ENCODE assay signal across 9 mouse cellular contexts in genomic region chr11:54144886-54145285, GRCm38 (mm10). TPM values are rescaled to one million over a fixed set of nuclear protein-coding genes. Genes with fewer than 3 reads are reported as not detected.
DNase-seq lines count a peak whose midpoint lies in the region; ATAC-seq lines count a peak whose summit lies in the region.
"Had no signal": no experiment of that assay in that cellular context is flagged by ENCODE, and none has a peak within 500 bp of the region (broad histone marks: within the 10 kb centered on the region; RNA-seq: fewer than 3 reads in every experiment).

No protein-coding gene starts in this region.

- peak; percentile 73 for DNase-seq in hindbrain, embryonic 11.5 days (ENCODE audit: low spot score)
- peak; percentile 67 for DNase-seq in Muller cell, postnatal 12 days (ENCODE audit: inconsistent ontology term)
- DNase-seq in cerebellum, postnatal 10 days: peak; percentile 86 to 89
- peak; percentile 43 to 63 for DNase-seq in gastrocnemius, postnatal 36 days
- peak; percentile 79 for DNase-seq in layer of hippocampus, postnatal 10 days (ENCODE audit: low spot score in 2 of 2)
- DNase-seq in spleen, postnatal 4 days (ENCODE audit: low spot score in 2 of 2): peak; percentile 59 to 86

- no peak overlapping the region for H3K4me3 ChIP-seq in hindbrain, embryonic 11.5 days (ENCODE audit: low read depth, low read length)
- no peak overlapping the region for H3K4me3 ChIP-seq in hindbrain, embryonic 13.5 days
- H3K4me3 ChIP-seq: limb, embryonic 12.5 days had no signal

- no peak overlapping the region for H3K4me2 ChIP-seq in hindbrain, embryonic 11.5 days (replicated peaks; ENCODE audit: low read depth, low read length)
- H3K4me2 ChIP-seq in hindbrain, embryonic 13.5 days: no peak overlapping the region
- H3K4me2 ChIP-seq: limb, embryonic 12.5 days had no signal

- H3K27me3 ChIP-seq in hindbrain, embryonic 11.5 days (ENCODE audit: control insufficient read depth, insufficient read depth, low read length): no peaks in the 10 kb centered on the region
- H3K27me3 ChIP-seq in hindbrain, embryonic 13.5 days: no peaks in the 10 kb centered on the region
- H3K27me3 ChIP-seq: limb, embryonic 12.5 days had no signal

- no peaks in the 10 kb centered on the region for H3K9me3 ChIP-seq in hindbrain, embryonic 11.5 days (ENCODE audit: control insufficient read depth, low read length)
- H3K9me3 ChIP-seq in hindbrain, embryonic 13.5 days: no peaks in the 10 kb centered on the region

- 24% methylated on average over 3 of the region's 3 CpGs for WGBS in hindbrain, embryonic 11.5 days
- WGBS in hindbrain, embryonic 13.5 days: 32% methylated on average over 3 of the region's 3 CpGs

- no peaks in the 10 kb centered on the region for H3K4me1 ChIP-seq in hindbrain, embryonic 11.5 days (replicated peaks; ENCODE audit: control insufficient read depth, insufficient read depth, low read length)
- H3K4me1 ChIP-seq in hindbrain, embryonic 13.5 days (replicated peaks): no peaks in the 10 kb centered on the region

- no peak for ATAC-seq in hindbrain, embryonic 11.5 days (ENCODE audit: low FRiP score)
- no peak for ATAC-seq in hindbrain, embryonic 13.5 days (ENCODE audit: low FRiP score)
- ATAC-seq in megakaryocyte progenitor cell, adult 5-6 weeks (replicated peaks; ENCODE audit: poor library complexity): peak; percentile 68

- H3K27ac ChIP-seq in hindbrain, embryonic 11.5 days (ENCODE audit: low read depth, low read length): no peak overlapping the region
- no peak overlapping the region for H3K27ac ChIP-seq in hindbrain, embryonic 13.5 days
- H3K27ac ChIP-seq: limb, embryonic 12.5 days had no signal

- intact Hi-C loops in gastrocnemius, postnatal 36 days (cut with DNase I): loop anchor here (2.0 kb wide), 1 partner anchor 108 kb away; no protein-coding TSS in a partner anchor

- H3K36me3 ChIP-seq in hindbrain, embryonic 11.5 days (ENCODE audit: control insufficient read depth, insufficient read depth, low read length): no peaks in the 10 kb centered on the region
- H3K36me3 ChIP-seq in hindbrain, embryonic 13.5 days: no peaks in the 10 kb centered on the region
- H3K36me3 ChIP-seq: limb, embryonic 12.5 days had no signal

- no peak overlapping the region for H3K9ac ChIP-seq in hindbrain, embryonic 11.5 days (ENCODE audit: low read depth, low read length)
- no peak overlapping the region for H3K9ac ChIP-seq in hindbrain, embryonic 13.5 days
- H3K9ac ChIP-seq: limb, embryonic 12.5 days had no signal

RNA-seq across cellular contexts. Expression of gene P4ha2, which starts 45.0 kb away (rescaled TPM):
- 18.2 and 20.3 TPM in 2 replicates for polyA plus RNA-seq in hindbrain, embryonic 11.5 days (2014; fragmentation: Nextera tagmentation; extraction: Ambion mirVana)
- 10.9 and 11.3 TPM in 2 replicates for polyA plus RNA-seq in hindbrain, embryonic 13.5 days (2015; fragmentation: Nextera tagmentation; extraction: Ambion mirVana)
- total RNA-seq in gastrocnemius, postnatal 36 days (2021): 10 to 100 TPM; 23.3 to 31.7 TPM
- total RNA-seq in layer of hippocampus, postnatal 10 days (2021): 10 to 100 TPM; 17.2 to 19.9 TPM
- total RNA-seq in megakaryocyte progenitor cell, adult 5-6 weeks (2015): 0.05 and 0.15 TPM in 2 replicates
- total RNA-seq in megakaryocyte progenitor cell, adult 5-6 weeks (2017): 0.21 and 0.44 TPM in 2 replicates

Comparison
In these comparisons a context has a peak if more than half of its experiments do, and no peak if none do; other contexts are left out.
1. RNA of gene P4ha2, which starts 45.0 kb away (total RNA-seq): 23.3 to 31.7 TPM in gastrocnemius, postnatal 36 days and 17.2 to 19.9 TPM in layer of hippocampus, postnatal 10 days; 0.05 to 0.44 TPM in megakaryocyte progenitor cell, adult 5-6 weeks; every median in the first group is over 10 times any median in the second.
2. Peak in every context shown above with its lines, with median percentiles within 50 percentile points of each other: DNase-seq.